Mouse (Mus musculus): ENCODE measurements around the gene Frmd8. TPM values are rescaled to one million over a fixed set of nuclear protein-coding genes. Genes with fewer than 3 reads are reported as not detected.
"Not testable (repeated sequence)": the region's sequence is repeated elsewhere in the genome, so short reads cannot be mapped to it uniquely, and the experiment has no call there.

Gene Frmd8
- polyA plus RNA-seq, 1 experiment from 2014 or later, result 21.2 TPM

GRCm38 (mm10) chr19:5817703-5818589 lies 57.1 kb downstream of the Frmd8 start:
- ATAC-seq (ENCODE audit: insufficient number of reproducible peaks, low FRiP score, low TSS enrichment, low read depth), result peak; percentile 40; the same call in 1 of the 2 replicates
- DNase-seq (ENCODE audit: low spot score), result peak; percentile 89
- Histone ChIP-seq H3K4me1 (ENCODE audit: control insufficient read depth, insufficient read depth, low read length) (peaks cover 14% of the 10 kb centered on the region), H3K9me3 (ENCODE audit: control insufficient read depth, low read length) (no peaks in the 10 kb centered on the region), H3K27me3 (ENCODE audit: control insufficient read depth, insufficient read depth, low read length) (no peaks in the 10 kb centered on the region), H3K27ac (replicated peaks; ENCODE audit: low read depth, low read length) (peak overlapping the region; percentile 9; the same call in 1 of the 2 replicates), H3K4me3 (ENCODE audit: low read depth, low read length) (no peak overlapping the region), H3K4me2 (ENCODE audit: low read depth, severe bottlenecking) (peak overlapping the region; percentile 18; the same call in 1 of the 2 replicates), H3K9ac (ENCODE audit: low read length) (peak overlapping the region; percentile 34; the same call in 1 of the 2 replicates), H3K36me3 (ENCODE audit: control insufficient read depth, insufficient read depth, low read length) (no peaks in the 10 kb centered on the region; the same call in 1 of the 2 replicates)
- 20% methylated on average over 21 of the region's 21 CpGs for WGBS

GRCm38 (mm10) chr19:5815928-5816327 lies 59.1 kb downstream of the Frmd8 start:
- no peak for ATAC-seq (ENCODE audit: insufficient number of reproducible peaks, low FRiP score, low TSS enrichment, low read depth)
- Histone ChIP-seq H3K4me2 (ENCODE audit: low read depth, severe bottlenecking) (no peak overlapping the region), H3K27me3 (ENCODE audit: control insufficient read depth, insufficient read depth, low read length) (no peaks in the 10 kb centered on the region), H3K4me1 (ENCODE audit: control insufficient read depth, insufficient read depth, low read length) (peaks cover 13% of the 10 kb centered on the region), H3K27ac (replicated peaks; ENCODE audit: low read depth, low read length) (no peak overlapping the region), H3K9me3 (ENCODE audit: control insufficient read depth, low read length) (no peaks in the 10 kb centered on the region), H3K36me3 (ENCODE audit: control insufficient read depth, insufficient read depth, low read length) (no peaks in the 10 kb centered on the region; the same call in 1 of the 2 replicates), H3K4me3 (ENCODE audit: low read depth, low read length) (no peak overlapping the region), H3K9ac (ENCODE audit: low read length) (no peak overlapping the region)
- 84% methylated on average over 4 of the region's 4 CpGs for WGBS
- DNase-seq (ENCODE audit: low spot score), result no peak

GRCm38 (mm10) chr19:5815010-5815409 lies 60.1 kb downstream of the Frmd8 start:
- 92% methylated on average over 7 of the region's 7 CpGs for WGBS
- no peaks in the 10 kb centered on the region; the same call in 1 of the 2 replicates for H3K36me3 ChIP-seq (ENCODE audit: control insufficient read depth, insufficient read depth, low read length)
- no peaks in the 10 kb centered on the region for H3K27me3 ChIP-seq (ENCODE audit: control insufficient read depth, insufficient read depth, low read length)
- DNase-seq (ENCODE audit: low spot score), result no peak
- H3K9ac ChIP-seq (ENCODE audit: low read length), result no peak overlapping the region
- peaks cover 22% of the 10 kb centered on the region for H3K4me1 ChIP-seq (ENCODE audit: control insufficient read depth, insufficient read depth, low read length)
- no peak overlapping the region for H3K27ac ChIP-seq (replicated peaks; ENCODE audit: low read depth, low read length)
- H3K4me2 ChIP-seq (ENCODE audit: low read depth, severe bottlenecking), result no peak overlapping the region
- H3K4me3 ChIP-seq (ENCODE audit: low read depth, low read length), result no peak overlapping the region
- no peak for ATAC-seq (ENCODE audit: insufficient number of reproducible peaks, low FRiP score, low TSS enrichment, low read depth)
- H3K9me3 ChIP-seq (ENCODE audit: control insufficient read depth, low read length), result no peaks in the 10 kb centered on the region

- 57% methylated on average over 1 of the region's 1 CpGs for WGBS
- H3K4me3 ChIP-seq (ENCODE audit: low read depth, low read length); H3K4me2 ChIP-seq (ENCODE audit: low read depth, severe bottlenecking); H3K27ac ChIP-seq (replicated peaks; ENCODE audit: low read depth, low read length); H3K36me3 ChIP-seq (ENCODE audit: control insufficient read depth, insufficient read depth, low read length); H3K9ac ChIP-seq (ENCODE audit: low read length); ATAC-seq (ENCODE audit: insufficient number of reproducible peaks, low FRiP score, low TSS enrichment, low read depth); H3K27me3 ChIP-seq (ENCODE audit: control insufficient read depth, insufficient read depth, low read length); DNase-seq (ENCODE audit: low spot score); H3K9me3 ChIP-seq (ENCODE audit: control insufficient read depth, low read length): not testable (repeated sequence)
- peaks cover 26% of the 10 kb centered on the region for H3K4me1 ChIP-seq (ENCODE audit: control insufficient read depth, insufficient read depth, low read length)
Observed at GRCm38 (mm10) chr19:5814048-5814447, 61.0 kb downstream of the Frmd8 start.

- H3K4me3 ChIP-seq (ENCODE audit: low read depth, low read length), result no peak overlapping the region
Observed at GRCm38 (mm10) chr19:5813567-5813966, 61.5 kb downstream of the Frmd8 start.

GRCm38 (mm10) chr19:5811771-5812504 lies 63.1 kb downstream of the Frmd8 start:
- Histone ChIP-seq H3K36me3 (ENCODE audit: control insufficient read depth, insufficient read depth, low read length) (no peaks in the 10 kb centered on the region), H3K4me3 (ENCODE audit: low read depth, low read length) (no peak overlapping the region), H3K27me3 (ENCODE audit: control insufficient read depth, insufficient read depth, low read length) (no peaks in the 10 kb centered on the region), H3K9me3 (ENCODE audit: control insufficient read depth, low read length) (no peaks in the 10 kb centered on the region), H3K4me2 (ENCODE audit: low read depth, severe bottlenecking) (no peak overlapping the region), H3K27ac (replicated peaks; ENCODE audit: low read depth, low read length) (no peak overlapping the region), H3K4me1 (ENCODE audit: control insufficient read depth, insufficient read depth, low read length) (peaks cover 24% of the 10 kb centered on the region), H3K9ac (ENCODE audit: low read length) (peak overlapping the region; percentile 35; the same call in 1 of the 2 replicates)
- DNase-seq (ENCODE audit: low spot score), result no peak
- ATAC-seq (ENCODE audit: insufficient number of reproducible peaks, low FRiP score, low TSS enrichment, low read depth), result 0 out of 2 replicates have a peak, but pooled peaks have one; percentile 14
- WGBS, result 54% methylated on average over 7 of the region's 7 CpGs

More at GRCm38 (mm10) chr19:5813567-5813966, 61.5 kb downstream of the Frmd8 start:
- ATAC-seq (ENCODE audit: insufficient number of reproducible peaks, low FRiP score, low TSS enrichment, low read depth), result no peak
- peaks cover 26% of the 10 kb centered on the region for H3K4me1 ChIP-seq (ENCODE audit: control insufficient read depth, insufficient read depth, low read length)
- no peak for DNase-seq (ENCODE audit: low spot score)
- H3K27me3 ChIP-seq (ENCODE audit: control insufficient read depth, insufficient read depth, low read length), result no peaks in the 10 kb centered on the region
- no peak overlapping the region for H3K9ac ChIP-seq (ENCODE audit: low read length)
- no peak overlapping the region for H3K27ac ChIP-seq (replicated peaks; ENCODE audit: low read depth, low read length)
- H3K36me3 ChIP-seq (ENCODE audit: control insufficient read depth, insufficient read depth, low read length), result no peaks in the 10 kb centered on the region
- H3K4me2 ChIP-seq (ENCODE audit: low read depth, severe bottlenecking), result no peak overlapping the region
- H3K9me3 ChIP-seq (ENCODE audit: control insufficient read depth, low read length), result no peaks in the 10 kb centered on the region
- WGBS, result 92% methylated on average over 3 of the region's 3 CpGs

GRCm38 (mm10) chr19:5810840-5811563 lies 64.1 kb downstream of the Frmd8 start:
- WGBS, result 83% methylated on average over 9 of the region's 9 CpGs
- Histone ChIP-seq H3K9ac (ENCODE audit: low read length) (no peak overlapping the region), H3K4me2 (ENCODE audit: low read depth, severe bottlenecking) (peak overlapping the region; percentile 3; the same call in 1 of the 2 replicates), H3K27me3 (ENCODE audit: control insufficient read depth, insufficient read depth, low read length) (no peaks in the 10 kb centered on the region), H3K4me1 (ENCODE audit: control insufficient read depth, insufficient read depth, low read length) (peaks cover 31% of the 10 kb centered on the region), H3K4me3 (ENCODE audit: low read depth, low read length) (no peak overlapping the region), H3K36me3 (ENCODE audit: control insufficient read depth, insufficient read depth, low read length) (no peaks in the 10 kb centered on the region), H3K27ac (replicated peaks; ENCODE audit: low read depth, low read length) (peak overlapping the region; percentile 56), H3K9me3 (ENCODE audit: control insufficient read depth, low read length) (no peaks in the 10 kb centered on the region)
- ATAC-seq (ENCODE audit: insufficient number of reproducible peaks, low FRiP score, low TSS enrichment, low read depth) (no peak), DNase-seq (ENCODE audit: low spot score) (no peak)

Measured in limb, embryonic 11.5 days (tissue).